Mouse (Mus musculus): ENCODE results near the gene Cntn6.

GRCm38 (mm10) chr6:104602894-104603293, 110.3 kb downstream of the Cntn6 start:
- TF ChIP-seq POLR2A (IDR thresholded peaks at IDR 0.05; ENCODE audit: low read depth, low read length) = no peak
- no peak for TF ChIP-seq CTCF (conservative IDR thresholded peaks at IDR 0.05; ENCODE audit: insufficient read depth, insufficient read length, low read depth, low read length)

Measured in kidney, adult 2 months (tissue).